Mouse (Mus musculus) myocyte (in vitro differentiated cells): ENCODE measurements around the gene E2f6. TPM values are rescaled to one million over a fixed set of nuclear protein-coding genes. Genes with fewer than 3 reads are reported as not detected.

ENCODE experiments used
- H3K27me3 ChIP-seq: one replicate; pipeline ENCODE4 v1.6.1; 2011; ENCODE audit not compliant: control insufficient read depth, insufficient read depth, insufficient read length
- H3K36me3 ChIP-seq: one replicate; pipeline ENCODE4 v1.6.1; 2011; ENCODE audit not compliant: control insufficient read depth, insufficient read depth
- H3K4me2 ChIP-seq: one replicate; pipeline ENCODE4 v1.6.1; 2011; ENCODE audit warnings: low read depth, control low read depth
- H3K4me3 ChIP-seq: one replicate; pipeline ENCODE4 v1.5.1; 2011; ENCODE audit warnings: mild to moderate bottlenecking, control low read depth, moderate library complexity
- H3K79me2 ChIP-seq: one replicate; pipeline ENCODE4 v1.6.1; 2011; ENCODE audit not compliant: control insufficient read depth, insufficient read depth
- H3ac ChIP-seq: one replicate; pipeline ENCODE4 v1.6.1; 2011; ENCODE audit not compliant: control insufficient read depth, insufficient read length
- CEBPB ChIP-seq: IDR thresholded peaks from 2 replicates; pipeline ENCODE4 v1.6.1; 2011; ENCODE audit warnings: mild to moderate bottlenecking, moderate library complexity; ENCODE audit not compliant: poor library complexity, insufficient read depth, severe bottlenecking
- E2F4 ChIP-seq: IDR thresholded peaks from one replicate; pipeline ENCODE4 v1.6.1; 2011; ENCODE audit warnings: mild to moderate bottlenecking, control low read depth, moderate library complexity; ENCODE audit not compliant: insufficient read depth
- MAX ChIP-seq: IDR thresholded peaks from one replicate; pipeline ENCODE4 v1.6.1; 2011; ENCODE audit warnings: low read depth, mild to moderate bottlenecking, control low read depth
- MYOD1 ChIP-seq, 3 experiments: IDR thresholded peaks; one replicate each; pipeline ENCODE4 v1.6.1; 2011; ENCODE audit warnings: control low read depth in 2 of 3, low read depth in 2 of 3, mild to moderate bottlenecking in 2 of 3, moderate library complexity in 1 of 3; ENCODE audit not compliant: insufficient read length in 2 of 3, control insufficient read depth in 1 of 3
- MYOG ChIP-seq, 3 experiments: IDR thresholded peaks; one replicate each; pipeline ENCODE4 v1.6.1; 2011; ENCODE audit warnings: control low read depth in 2 of 3, low read depth in 2 of 3, mild to moderate bottlenecking in 2 of 3; ENCODE audit not compliant: insufficient read length in 2 of 3, control insufficient read depth in 1 of 3, insufficient read depth in 1 of 3
- POLR2A ChIP-seq: IDR thresholded peaks from one replicate; pipeline ENCODE4 v1.6.1; 2011; ENCODE audit warnings: low read depth, mild to moderate bottlenecking, control low read depth, moderate library complexity; ENCODE audit not compliant: insufficient read length
- POLR2AphosphoS2 ChIP-seq: IDR thresholded peaks from one replicate; pipeline ENCODE4 v1.6.1; 2011; ENCODE audit warnings: low read depth, control low read depth; ENCODE audit not compliant: insufficient read length
- REST ChIP-seq: IDR thresholded peaks from one replicate; pipeline ENCODE4 v1.6.1; 2011; ENCODE audit warnings: mild to moderate bottlenecking, control low read depth, moderate library complexity; ENCODE audit not compliant: insufficient read depth, insufficient read length
- SRF ChIP-seq: IDR thresholded peaks from one replicate; pipeline ENCODE4 v1.6.1; 2011; ENCODE audit warnings: low read depth; ENCODE audit not compliant: control insufficient read depth, insufficient read length
- TCF12 ChIP-seq: IDR thresholded peaks from one replicate; pipeline ENCODE4 v1.6.1; 2011; ENCODE audit warnings: mild to moderate bottlenecking, control low read depth; ENCODE audit not compliant: poor library complexity, insufficient read depth, severe bottlenecking
- TCF3 ChIP-seq: IDR thresholded peaks from one replicate; pipeline ENCODE4 v1.6.1; 2011; ENCODE audit warnings: low read depth, control low read depth; ENCODE audit not compliant: insufficient read length
- USF1 ChIP-seq: IDR thresholded peaks from one replicate; pipeline ENCODE4 v1.6.1; 2011; ENCODE audit warnings: low read depth, mild to moderate bottlenecking, control low read depth, moderate library complexity
- polyA plus RNA-seq: library from polyadenylated mRNA; unstranded; fragments of >200 nt; fragmentation: generic; extraction: Trizol; gene quantifications from one replicate; pipeline ENCODE4 v1.2.1, GENCODE M21; 2012; ENCODE audit warnings: missing spikeins

E2f6 gene
- polyA plus RNA-seq, 1 experiment, result 16.2 TPM

- H3K36me3 ChIP-seq, result no peaks in the 10 kb centered on the region
- H3K4me3 ChIP-seq, result peak overlapping the region; percentile 45
- H3ac ChIP-seq, result peak overlapping the region; percentile 41
- peaks cover 34% of the 10 kb centered on the region for H3K79me2 ChIP-seq
- peak overlapping the region; percentile 68 for H3K4me2 ChIP-seq
- no peak for TF ChIP-seq REST
- H3K27me3 ChIP-seq, result no peaks in the 10 kb centered on the region
Observed at GRCm38 (mm10) chr12:16811477-16811876, 714 bp downstream of the E2f6 start.

DNA sequence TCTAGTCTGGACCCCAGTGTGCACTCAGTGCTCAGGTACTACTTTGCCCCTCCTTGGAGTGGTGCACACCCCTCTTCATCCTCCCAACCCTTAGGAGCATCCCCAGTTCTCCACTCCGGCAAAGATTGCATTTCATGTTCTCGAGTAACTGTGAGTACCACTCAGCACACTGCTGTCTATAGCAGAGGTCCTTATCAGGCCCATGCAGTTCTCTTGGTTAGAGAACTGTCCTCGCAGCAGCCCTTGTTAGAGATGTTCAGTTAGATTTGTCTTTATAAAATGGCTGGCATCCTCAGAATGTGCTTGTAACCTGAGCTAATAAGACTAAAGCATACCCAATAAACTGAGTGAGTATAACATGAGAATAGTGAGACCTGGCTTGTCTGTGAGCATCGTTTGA is 6.4 kb downstream of the E2f6 start:
- TF ChIP-seq MYOD1 (IDR thresholded peaks at IDR 0.05; ENCODE audit: control insufficient read depth in 1 of 3, insufficient read length in 2 of 3, low read depth in 2 of 3) (no peak), POLR2A (no peak), TCF12 (no peak), REST (no peak), SRF (no peak), CEBPB (no peak), MYOG (IDR thresholded peaks at IDR 0.05; ENCODE audit: control insufficient read depth in 1 of 3, insufficient read depth in 1 of 3, insufficient read length in 2 of 3, low read depth in 2 of 3) (no peak), E2F4 (no peak), POLR2AphosphoS2 (no peak), USF1 (no peak), MAX (no peak), TCF3 (no peak)
- Histone ChIP-seq H3K79me2 (peaks cover 27% of the 10 kb centered on the region), H3K4me2 (no peak overlapping the region), H3K27me3 (no peaks in the 10 kb centered on the region), H3ac (no peak overlapping the region), H3K36me3 (peaks cover 11% of the 10 kb centered on the region), H3K4me3 (no peak overlapping the region)

- H3ac ChIP-seq, result no peak overlapping the region
- TF ChIP-seq CEBPB, result no peak
- no peak for TF ChIP-seq E2F4
- H3K4me2 ChIP-seq, result no peak overlapping the region
- H3K4me3 ChIP-seq, result no peak overlapping the region
- H3K27me3 ChIP-seq, result no peaks in the 10 kb centered on the region
- peaks cover 19% of the 10 kb centered on the region for H3K36me3 ChIP-seq
- H3K79me2 ChIP-seq, result peaks cover 13% of the 10 kb centered on the region
Observed at GRCm38 (mm10) chr12:16818513-16818912, 7.8 kb downstream of the E2f6 start.

- TF ChIP-seq MYOG (IDR thresholded peaks at IDR 0.05; ENCODE audit: control insufficient read depth in 1 of 3, insufficient read depth in 1 of 3, insufficient read length in 2 of 3, low read depth in 2 of 3), result no peak
- TF ChIP-seq REST, result no peak
- TF ChIP-seq TCF3, result no peak
- TF ChIP-seq POLR2A, result no peak
- TF ChIP-seq CEBPB, result no peak
- TF ChIP-seq E2F4, result no peak
- no peak for TF ChIP-seq TCF12
- no peak for TF ChIP-seq MYOD1 (IDR thresholded peaks at IDR 0.05; ENCODE audit: control insufficient read depth in 1 of 3, insufficient read length in 2 of 3, low read depth in 2 of 3)
- TF ChIP-seq POLR2AphosphoS2, result no peak
- no peak for TF ChIP-seq SRF
- TF ChIP-seq USF1, result no peak
- TF ChIP-seq MAX, result no peak
- H3K36me3 ChIP-seq, result peaks cover 23% of the 10 kb centered on the region
- peaks cover 3% of the 10 kb centered on the region for H3K79me2 ChIP-seq
Observed at GRCm38 (mm10) chr12:16820761-16821160, 10.0 kb downstream of the E2f6 start.

DNA sequence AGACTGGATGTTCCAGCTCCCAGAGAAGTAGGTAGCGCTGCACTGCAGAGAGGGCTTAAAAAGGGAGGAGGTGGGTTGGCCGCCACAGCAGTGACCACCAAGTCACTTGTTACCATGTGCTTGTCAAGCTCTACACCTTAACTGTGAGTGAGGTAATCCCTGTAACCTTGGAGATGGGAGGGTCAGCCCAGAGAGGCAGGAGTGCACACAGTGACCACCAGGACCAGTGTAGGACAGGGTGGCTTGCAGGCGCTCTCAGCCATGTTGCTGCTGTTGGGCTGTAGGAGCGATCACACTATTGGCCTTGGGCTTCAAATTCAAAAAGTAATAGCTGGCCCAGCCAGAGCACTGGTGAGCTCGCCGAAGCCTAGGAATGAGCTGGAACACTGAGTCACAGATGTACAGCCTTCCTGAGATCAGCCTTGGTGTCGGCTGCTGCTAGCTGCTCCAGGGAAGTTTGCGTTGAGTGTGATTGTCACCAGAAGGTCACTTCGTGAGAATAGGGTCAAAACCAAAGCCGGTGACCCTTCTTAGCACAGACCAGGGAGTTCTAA is 11.5 kb downstream of the E2f6 start:
- Histone ChIP-seq H3K36me3 (peaks cover 23% of the 10 kb centered on the region), H3K4me2 (no peak overlapping the region), H3K27me3 (no peaks in the 10 kb centered on the region), H3ac (no peak overlapping the region), H3K79me2 (no peaks in the 10 kb centered on the region), H3K4me3 (no peak overlapping the region)
- TF ChIP-seq TCF3 (no peak), POLR2AphosphoS2 (no peak), CEBPB (no peak), USF1 (no peak), E2F4 (no peak), TCF12 (no peak), REST (no peak), SRF (no peak), MYOG (IDR thresholded peaks at IDR 0.05; ENCODE audit: control insufficient read depth in 1 of 3, insufficient read depth in 1 of 3, insufficient read length in 2 of 3, low read depth in 2 of 3) (no peak), MYOD1 (IDR thresholded peaks at IDR 0.05; ENCODE audit: control insufficient read depth in 1 of 3, insufficient read length in 2 of 3, low read depth in 2 of 3) (no peak), MAX (no peak), POLR2A (no peak)

More at GRCm38 (mm10) chr12:16820761-16821160, 10.0 kb downstream of the E2f6 start:
- Histone ChIP-seq H3K4me3 (no peak overlapping the region), H3K4me2 (no peak overlapping the region), H3ac (no peak overlapping the region), H3K27me3 (no peaks in the 10 kb centered on the region)
